Mouse (Mus musculus): ENCODE measurements around the gene Mroh3.

The Mroh3 gene

DNA sequence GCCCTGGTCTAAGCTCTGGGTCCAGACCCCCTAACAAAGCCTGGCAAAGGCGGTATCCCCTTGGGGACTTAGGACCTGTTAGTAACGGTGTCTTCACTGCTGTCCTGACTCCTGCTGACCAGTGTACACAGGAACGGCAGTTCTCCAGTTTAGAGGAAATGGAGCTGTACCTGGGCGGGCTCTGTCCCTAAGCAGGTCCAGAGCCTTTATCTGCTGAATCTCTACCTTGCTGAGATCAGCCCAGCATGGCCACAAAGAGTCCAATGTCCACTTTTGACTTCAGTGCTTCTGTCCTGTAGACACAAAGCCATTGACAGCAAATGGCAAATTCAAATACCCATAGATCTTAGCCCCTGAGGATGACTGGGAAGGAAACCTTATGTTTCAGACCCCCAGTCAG lies 55.7 kb downstream of the Mroh3 start:
- no peak for DNase-seq (ENCODE audit: low spot score)

GRCm38 (mm10) chr1:136156304-136156703 lies 56.3 kb downstream of the Mroh3 start:
- no peak for DNase-seq (ENCODE audit: low spot score)

DNA sequence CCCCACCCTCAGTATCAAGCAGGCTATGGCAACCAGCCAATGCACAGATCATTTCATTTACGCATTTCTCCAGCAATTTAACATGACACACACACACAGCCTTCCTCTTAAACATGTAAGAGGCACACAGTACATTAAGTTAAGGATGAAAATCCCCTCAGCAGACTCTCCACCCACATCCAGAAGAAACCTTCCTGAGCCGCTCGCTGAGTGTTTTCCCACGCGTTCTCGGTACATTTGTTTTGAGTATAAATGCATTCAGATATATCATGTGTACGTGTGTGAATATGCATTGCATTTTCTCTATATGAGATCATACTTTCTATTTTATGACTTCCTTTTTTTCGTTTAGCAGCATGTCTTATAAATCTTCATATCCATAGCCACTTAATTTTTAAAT lies 61.3 kb downstream of the Mroh3 start:
- no peak for DNase-seq (ENCODE audit: low spot score)

GRCm38 (mm10) chr1:136149702-136150101 lies 62.9 kb downstream of the Mroh3 start:
- no peak for DNase-seq (ENCODE audit: low spot score)

DNA sequence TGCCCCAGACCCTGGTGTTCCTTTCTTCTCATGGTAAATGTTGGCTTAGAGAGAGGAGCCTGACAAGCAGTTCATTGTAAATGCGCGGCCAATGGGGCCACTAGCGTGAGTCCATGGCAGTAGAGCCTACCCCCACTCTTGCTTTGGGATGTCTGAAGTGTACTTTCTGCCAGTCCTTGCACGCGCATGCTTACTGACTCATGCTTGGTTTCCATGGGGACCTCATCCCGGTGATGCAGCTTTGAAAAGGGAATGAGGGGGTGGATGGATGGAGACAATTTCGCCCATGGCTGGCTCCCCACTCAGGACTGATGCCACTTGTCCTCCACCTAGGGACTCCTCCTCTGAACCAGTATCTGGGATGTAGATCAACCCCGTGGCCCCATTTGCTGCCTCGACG lies 69.1 kb downstream of the Mroh3 start:
- no peak for DNase-seq (ENCODE audit: low spot score)

DNA sequence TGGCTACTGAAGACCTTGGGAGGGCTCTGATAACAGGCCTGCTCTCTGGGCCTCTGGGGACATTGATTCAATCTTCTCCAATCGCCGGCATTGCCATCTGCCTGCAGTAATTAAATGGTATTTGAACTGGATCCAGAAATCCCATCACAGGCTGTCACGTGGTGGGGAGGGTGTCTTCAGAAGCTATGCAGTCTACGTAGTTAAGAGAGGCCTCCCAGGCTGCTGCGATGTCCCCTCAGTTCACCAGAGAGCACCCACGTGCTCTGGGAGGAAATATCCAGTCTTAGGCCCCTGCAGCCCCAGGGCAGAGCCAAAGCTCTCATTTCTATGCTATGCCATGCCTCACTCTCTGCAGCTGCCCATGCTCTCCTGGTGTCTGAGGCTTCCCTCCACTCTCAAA lies 70.3 kb downstream of the Mroh3 start:
- DNase-seq (ENCODE audit: low spot score), result no peak

DNA sequence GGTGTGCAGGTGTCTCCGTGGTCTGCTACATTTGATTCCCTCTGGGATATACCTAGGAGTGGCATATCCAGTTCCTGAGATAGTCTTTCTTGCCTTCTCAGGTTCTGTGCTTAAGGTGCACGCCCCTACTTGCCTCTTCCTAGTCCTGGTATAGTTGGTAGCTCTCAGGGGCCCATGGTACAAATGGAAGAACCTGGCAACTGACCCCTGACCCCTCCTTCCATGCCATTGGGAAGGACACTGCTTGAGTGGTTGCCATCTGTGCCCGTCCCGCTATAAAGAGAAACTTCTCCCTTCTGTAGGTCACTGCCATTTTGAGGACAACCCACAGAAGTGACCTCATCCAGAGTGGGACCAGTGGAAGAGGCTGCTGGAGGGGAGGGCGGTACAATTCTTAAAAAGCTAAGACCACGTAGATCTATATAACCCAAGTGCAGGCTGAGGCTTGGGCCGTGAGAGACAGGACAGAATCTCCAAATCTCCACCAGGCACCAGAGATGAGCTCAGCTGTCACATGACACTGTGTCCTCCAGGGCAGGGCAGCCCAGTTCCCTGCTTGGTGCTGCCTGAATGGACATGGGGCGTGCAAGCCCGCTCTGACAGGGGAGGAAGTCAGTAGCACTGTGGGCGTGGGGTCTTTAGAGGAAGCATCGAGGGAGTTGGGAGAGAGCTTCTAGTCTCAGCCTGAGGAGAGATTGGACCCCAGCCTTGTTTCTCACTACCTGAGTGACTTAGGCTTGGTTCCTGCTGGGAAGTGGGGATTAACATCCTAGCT lies 71.3 kb downstream of the Mroh3 start:
- DNase-seq (ENCODE audit: low spot score), result no peak

DNA sequence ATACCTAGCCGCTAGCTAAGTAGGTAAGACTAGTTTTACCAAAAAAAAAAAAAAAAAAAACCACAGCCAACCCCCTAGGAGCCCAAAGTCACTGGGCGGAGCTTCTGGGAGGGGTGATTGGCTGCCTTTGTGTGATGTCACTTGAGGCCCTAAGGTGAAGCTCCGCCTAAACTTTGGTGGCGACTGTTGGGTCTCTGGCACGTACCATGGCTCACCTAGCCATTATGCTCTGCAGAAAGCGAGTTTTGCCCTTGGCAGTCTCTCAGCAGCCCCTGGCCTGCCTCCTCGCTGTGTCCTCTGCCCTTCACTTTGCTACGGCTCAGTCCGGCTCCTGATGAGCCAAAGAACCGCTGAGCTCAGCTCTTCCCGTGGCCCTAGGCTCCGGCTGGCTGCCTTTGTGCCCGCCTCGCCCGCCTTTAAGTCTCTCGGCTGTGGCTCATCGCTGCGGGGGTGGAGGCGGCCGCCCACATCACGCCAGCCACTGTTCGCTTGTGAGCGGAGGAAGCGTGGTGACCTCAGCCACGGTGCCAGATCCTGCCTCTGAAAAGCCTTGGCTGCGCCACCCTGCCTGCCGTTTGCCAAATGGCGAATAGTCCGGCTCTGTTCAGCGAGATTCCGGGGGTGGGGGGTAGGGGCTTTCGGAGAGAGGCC lies 72.5 kb downstream of the Mroh3 start:
- peak; percentile 91 for DNase-seq (ENCODE audit: low spot score)

DNA sequence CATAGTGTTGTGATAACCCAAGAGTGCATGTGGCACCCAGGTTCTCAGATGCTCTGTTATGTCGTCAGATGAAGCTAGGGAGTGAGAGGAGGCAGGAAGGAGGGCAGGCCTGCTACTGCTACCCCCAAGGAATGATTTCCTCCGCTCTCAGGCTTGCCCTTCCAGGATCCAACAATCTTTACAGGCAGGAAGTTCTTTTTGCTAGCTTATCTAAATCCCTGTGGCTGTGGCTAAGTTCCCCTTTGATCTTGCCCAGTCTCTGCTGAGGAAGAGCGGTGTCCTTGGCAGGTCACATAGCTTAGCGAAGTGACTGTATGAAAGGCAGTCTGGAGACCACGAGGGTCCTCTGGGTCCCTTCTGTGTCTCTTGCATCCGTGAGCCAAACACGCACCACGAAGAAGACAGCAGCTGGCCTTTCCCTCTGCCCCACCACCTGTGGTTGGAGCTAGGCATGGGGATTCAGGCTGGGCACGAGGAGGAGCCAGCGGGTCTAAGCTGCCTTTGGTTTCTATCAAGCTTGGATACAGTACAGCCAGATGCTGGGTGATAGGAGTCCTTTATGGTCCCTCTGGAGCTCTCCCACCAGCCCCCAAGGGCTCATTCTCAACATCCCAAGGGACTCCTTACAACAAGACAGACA lies 74.3 kb downstream of the Mroh3 start:
- DNase-seq (ENCODE audit: low spot score), result no peak

DNA sequence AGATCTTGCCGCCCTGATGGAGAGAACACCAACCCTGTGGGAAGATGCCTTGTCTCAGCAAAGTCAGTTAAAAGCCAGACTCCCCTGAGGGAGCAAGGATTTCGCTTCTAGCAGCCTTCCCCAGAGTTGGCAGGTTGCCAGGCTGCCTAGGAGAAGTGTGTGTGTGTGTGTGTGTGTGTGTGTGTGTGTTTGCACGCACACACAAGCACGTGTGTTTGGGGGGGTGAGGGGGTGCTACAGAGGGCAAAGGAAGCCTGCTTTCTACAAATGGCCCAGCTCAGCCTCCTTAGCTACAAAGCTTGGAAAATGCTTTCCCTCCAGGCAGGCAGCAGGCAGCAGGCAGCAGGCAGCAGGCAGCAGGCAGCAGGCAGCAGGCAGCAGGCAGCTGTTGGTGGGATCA lies 75.1 kb downstream of the Mroh3 start:
- peak; percentile 61 for DNase-seq (ENCODE audit: low spot score)

- DNase-seq (ENCODE audit: low spot score), result peak; percentile 56
These were observed 75.5 kb downstream of the Mroh3 start for GRCm38 (mm10) chr1:136137071-136137531.

GRCm38 (mm10) chr1:136136547-136136946 lies 76.1 kb downstream of the Mroh3 start:
- no peak for DNase-seq (ENCODE audit: low spot score)

GRCm38 (mm10) chr1:136135777-136136444 lies 76.7 kb downstream of the Mroh3 start:
- no peak for DNase-seq (ENCODE audit: low spot score)

- no peak for DNase-seq (ENCODE audit: low spot score)
These were observed 77.6 kb downstream of the Mroh3 start for GRCm38 (mm10) chr1:136135046-136135445.

DNA sequence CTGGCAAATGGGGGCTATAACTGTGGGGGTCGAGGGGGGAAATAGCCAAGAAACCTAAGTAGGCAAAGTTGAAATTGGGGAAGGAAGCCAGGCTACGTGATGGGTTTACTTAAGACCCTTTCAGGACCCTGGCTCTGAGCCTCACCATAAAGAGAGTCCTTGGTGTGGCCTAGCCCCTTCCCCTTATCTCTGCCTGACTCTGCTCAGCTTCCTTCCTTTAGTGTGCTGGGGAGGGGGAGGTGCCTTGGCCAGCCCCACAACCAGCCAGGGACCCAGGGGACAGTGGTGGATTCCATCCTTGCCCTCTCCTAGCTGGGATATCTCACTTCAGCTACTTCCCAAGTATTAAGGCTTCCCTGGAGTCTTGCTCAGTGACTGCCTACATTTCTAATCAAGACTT lies 78.1 kb downstream of the Mroh3 start:
- DNase-seq (ENCODE audit: low spot score), result no peak

DNA sequence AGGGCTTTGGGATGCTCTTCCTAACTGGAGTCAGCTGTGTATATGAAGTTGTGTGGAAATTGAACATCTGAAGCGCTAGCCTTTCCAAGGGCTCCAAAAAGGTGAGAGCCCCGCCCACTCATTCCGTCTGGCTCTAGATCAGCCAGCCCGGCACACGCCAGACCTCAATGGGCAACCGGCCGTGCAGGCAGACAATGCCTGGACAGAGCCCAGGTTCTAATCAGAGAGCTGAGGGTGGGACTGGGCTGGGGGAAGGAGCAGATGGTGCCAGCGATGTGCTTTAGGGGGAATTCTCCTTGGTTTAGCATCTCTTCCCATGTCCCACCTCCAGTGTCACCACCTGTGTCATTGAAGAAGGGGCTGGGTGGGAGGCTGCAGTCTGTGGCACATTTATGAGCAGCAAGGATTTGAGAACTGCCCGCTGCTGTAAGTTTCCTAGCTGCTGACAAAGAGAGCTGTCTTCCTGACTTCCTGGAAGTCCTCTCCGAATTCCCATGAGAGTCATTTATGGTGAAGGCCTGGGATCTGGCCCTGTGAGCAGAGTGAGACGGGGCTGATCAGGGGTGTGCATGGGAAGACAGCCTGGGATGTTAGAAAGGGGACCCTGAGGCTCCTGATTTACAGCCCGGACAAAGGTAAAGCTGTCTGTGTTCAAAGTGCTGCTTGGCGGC lies 78.9 kb downstream of the Mroh3 start:
- DNase-seq (ENCODE audit: low spot score), result no peak

DNA sequence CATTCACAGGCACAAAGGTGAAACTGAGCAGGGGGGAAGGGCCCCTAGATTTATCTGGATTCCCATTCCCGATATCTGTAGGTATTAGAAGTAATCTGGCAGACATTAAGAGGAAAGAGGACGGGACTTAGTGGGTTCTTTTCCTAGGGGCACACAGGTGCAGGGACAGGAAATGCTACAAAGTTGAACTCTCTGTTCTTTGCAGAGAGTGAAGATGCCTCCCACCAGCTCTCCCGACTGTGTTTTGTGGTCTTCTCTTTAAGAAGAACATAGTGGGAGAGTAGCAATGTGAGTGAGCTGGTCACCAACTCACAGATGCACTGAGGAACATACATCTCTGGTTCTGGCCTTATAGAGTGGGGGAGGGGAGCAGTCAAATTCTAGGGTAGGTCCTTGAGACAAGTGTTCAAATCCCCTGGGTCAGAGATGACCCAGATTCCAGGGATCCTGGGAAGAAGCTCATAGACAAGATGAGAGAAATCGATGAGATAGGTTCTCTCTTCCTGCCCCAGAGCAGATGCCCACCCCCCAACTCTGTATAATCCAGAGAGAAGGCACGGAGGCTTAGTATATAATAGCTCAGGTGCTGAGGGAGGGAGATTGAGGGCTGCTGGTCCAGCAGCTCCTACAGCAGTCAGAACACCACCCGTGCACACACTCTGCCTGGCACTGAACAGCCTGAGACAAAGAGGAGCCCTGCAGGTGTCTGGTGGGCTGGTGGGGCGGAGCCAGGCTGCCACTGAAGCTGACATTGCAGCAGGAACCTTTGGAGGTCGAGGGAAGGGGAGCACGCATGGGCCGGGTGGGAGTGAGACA lies 80.0 kb downstream of the Mroh3 start:
- no peak for DNase-seq (ENCODE audit: low spot score)

Measured in embryo, embryonic 10.5 days (tissue).